Mouse (Mus musculus) lung, postnatal 0 days (tissue): ENCODE results near the gene Lepr.

Experiments
- CTCF ChIP-seq: IDR thresholded peaks from 2 replicates; pipeline ENCODE4 v1.5.1; 2016; ENCODE audit warnings: antibody characterized with exemption, mild to moderate bottlenecking
- EP300 ChIP-seq: IDR thresholded peaks from 2 replicates; pipeline ENCODE4 v1.6.1; 2016; ENCODE audit warnings: antibody characterized with exemption, mild to moderate bottlenecking, control low read depth

- TF ChIP-seq CTCF (no peak), EP300 (no peak)
Measured at GRCm38 (mm10) chr4:101705325-101705724, 11.9 kb upstream of the Lepr start.
